Mouse (Mus musculus) stomach, embryonic 16.5 days (tissue): ENCODE measurements around the gene F830045P16Rik. TPM values are rescaled to one million over a fixed set of nuclear protein-coding genes. Genes with fewer than 3 reads are reported as not detected.

Experiments
- ATAC-seq: fragments of 200-750 bp; cut with Nextera tagmentation; 2 replicates; pipeline ENCODE4 v1.8.0; 2017; ENCODE audit warnings: moderate number of reproducible peaks, moderate TSS enrichment; ENCODE audit not compliant: insufficient read depth, low FRiP score
- H3K27ac ChIP-seq: fragments of 300-500 bp; sonication (generic); 2 replicates; pipeline ENCODE4 v1.5.1; 2014; ENCODE audit warnings: low read length
- H3K27me3 ChIP-seq: fragments of 300-500 bp; sonication (generic); 2 replicates; pipeline ENCODE4 v1.6.1; 2014; ENCODE audit warnings: low read length, control low read depth, mixed read lengths; ENCODE audit not compliant: control insufficient read depth, insufficient read depth
- H3K36me3 ChIP-seq: fragments of 300-500 bp; sonication (generic); 2 replicates; pipeline ENCODE4 v1.6.1; 2014; ENCODE audit warnings: low read length; ENCODE audit not compliant: control insufficient read depth, insufficient read depth
- H3K4me1 ChIP-seq: fragments of 300-500 bp; sonication (generic); 2 replicates; pipeline ENCODE4 v1.6.1; 2014; ENCODE audit warnings: low read length, control low read depth, mixed read lengths; ENCODE audit not compliant: control insufficient read depth, insufficient read depth
- H3K4me2 ChIP-seq: fragments of 300-500 bp; sonication (generic); 2 replicates; pipeline ENCODE4 v1.6.1; 2014; ENCODE audit warnings: low read depth, low read length, mixed read lengths
- H3K4me3 ChIP-seq: fragments of 300-500 bp; sonication (generic); replicated peaks from 2 replicates; pipeline ENCODE4 v1.5.1; 2014; ENCODE audit warnings: mild to moderate bottlenecking, low read length
- H3K9ac ChIP-seq: fragments of 300-500 bp; sonication (generic); 2 replicates; pipeline ENCODE4 v1.6.1; 2014; ENCODE audit warnings: low read length
- H3K9me3 ChIP-seq: fragments of 300-500 bp; sonication (generic); replicated peaks from 2 replicates; pipeline ENCODE4 v1.6.1; 2016; ENCODE audit warnings: low read length, control low read depth; ENCODE audit not compliant: control insufficient read depth
- WGBS: fragments of 180-500 bp; shearing (Covaris S2); extraction: QIAGEN DNeasy Blood & Tissue Kit; methylation state at CpG from one replicate; pipeline ENCODE4 v1.1.7; 2014; 5-methylcytosine and 5-hydroxymethylcytosine counted together
- polyA plus RNA-seq: library from polyadenylated mRNA; unstranded; fragments of >200 nt; fragmentation: Nextera tagmentation; extraction: Ambion mirVana; gene quantifications from 2 replicates; pipeline ENCODE4 v1.2.1, GENCODE M21; 2015

The F830045P16Rik gene
- polyA plus RNA-seq, 1 experiment from 2014 or later = not detected

GRCm38 (mm10) chr2:129536926-129537325 lies 524 bp upstream of the F830045P16Rik start:
- Histone ChIP-seq H3K27me3 (no peaks in the 10 kb centered on the region), H3K4me2 (no peak overlapping the region), H3K9me3 (no peaks in the 10 kb centered on the region), H3K9ac (no peak overlapping the region), H3K4me3 (no peak overlapping the region), H3K27ac (no peak overlapping the region), H3K36me3 (no peaks in the 10 kb centered on the region), H3K4me1 (no peaks in the 10 kb centered on the region)
- no peak for ATAC-seq
- 65% methylated on average over 1 of the region's 1 CpGs for WGBS

- no peak overlapping the region for H3K27ac ChIP-seq
- H3K36me3 ChIP-seq = no peaks in the 10 kb centered on the region
- no peak overlapping the region for H3K4me3 ChIP-seq
- no peak for ATAC-seq
- WGBS = 56% methylated on average over 5 of the region's 5 CpGs
- H3K4me1 ChIP-seq = no peaks in the 10 kb centered on the region
- H3K9me3 ChIP-seq = no peaks in the 10 kb centered on the region
- no peaks in the 10 kb centered on the region for H3K27me3 ChIP-seq
- H3K4me2 ChIP-seq = no peak overlapping the region
- H3K9ac ChIP-seq = no peak overlapping the region
Measured at GRCm38 (mm10) chr2:129534886-129535591, 1.4 kb downstream of the F830045P16Rik start.

- Histone ChIP-seq H3K36me3 (no peaks in the 10 kb centered on the region), H3K9ac (no peak overlapping the region), H3K4me2 (no peak overlapping the region), H3K4me1 (peaks cover 19% of the 10 kb centered on the region), H3K27me3 (no peaks in the 10 kb centered on the region), H3K27ac (no peak overlapping the region), H3K9me3 (no peaks in the 10 kb centered on the region), H3K4me3 (no peak overlapping the region)
- 56% methylated on average over 2 of the region's 2 CpGs for WGBS
- no peak for ATAC-seq
Measured at GRCm38 (mm10) chr2:129531890-129532289, 4.5 kb downstream of the F830045P16Rik start.

GRCm38 (mm10) chr2:129531102-129531501 lies 5.3 kb downstream of the F830045P16Rik start:
- Histone ChIP-seq H3K9me3 (no peaks in the 10 kb centered on the region), H3K27ac (no peak overlapping the region), H3K36me3 (no peaks in the 10 kb centered on the region), H3K4me3 (no peak overlapping the region), H3K27me3 (no peaks in the 10 kb centered on the region), H3K4me1 (peaks cover 27% of the 10 kb centered on the region), H3K4me2 (no peak overlapping the region), H3K9ac (no peak overlapping the region)
- no peak for ATAC-seq

GRCm38 (mm10) chr2:129529297-129530209 lies 6.8 kb downstream of the F830045P16Rik start:
- H3K4me3 ChIP-seq = no peak overlapping the region
- no peaks in the 10 kb centered on the region for H3K27me3 ChIP-seq
- H3K27ac ChIP-seq = 0 out of 2 replicates have a peak overlapping the region, but pooled peaks have one; percentile 26
- 32% methylated on average over 14 of the region's 14 CpGs for WGBS
- no peak overlapping the region for H3K9ac ChIP-seq
- peak; percentile 34; the same call in 1 of the 2 replicates for ATAC-seq
- H3K4me1 ChIP-seq = peaks cover 29% of the 10 kb centered on the region
- H3K4me2 ChIP-seq = 0 out of 2 replicates have a peak overlapping the region, but pooled peaks have one; percentile 2
- H3K36me3 ChIP-seq = no peaks in the 10 kb centered on the region
- H3K9me3 ChIP-seq = no peaks in the 10 kb centered on the region

GRCm38 (mm10) chr2:129527916-129528315 lies 8.5 kb downstream of the F830045P16Rik start:
- H3K9me3 ChIP-seq = no peaks in the 10 kb centered on the region
- H3K27ac ChIP-seq = peak overlapping the region; percentile 68
- no peak overlapping the region for H3K4me2 ChIP-seq
- H3K9ac ChIP-seq = no peak overlapping the region
- no peak overlapping the region for H3K4me3 ChIP-seq
- no peaks in the 10 kb centered on the region for H3K27me3 ChIP-seq
- no peak for ATAC-seq
- WGBS = 81% methylated on average over 4 of the region's 4 CpGs
- H3K4me1 ChIP-seq = peaks cover 29% of the 10 kb centered on the region
- H3K36me3 ChIP-seq = no peaks in the 10 kb centered on the region

GRCm38 (mm10) chr2:129526322-129526721 lies 10.1 kb downstream of the F830045P16Rik start:
- H3K4me2 ChIP-seq = no peak overlapping the region
- H3K9me3 ChIP-seq = no peaks in the 10 kb centered on the region
- no peak overlapping the region for H3K4me3 ChIP-seq
- WGBS = 47% methylated on average over 4 of the region's 4 CpGs
- peak overlapping the region; percentile 78 for H3K27ac ChIP-seq
- H3K36me3 ChIP-seq = no peaks in the 10 kb centered on the region
- no peak for ATAC-seq
- no peaks in the 10 kb centered on the region for H3K27me3 ChIP-seq
- H3K4me1 ChIP-seq = peaks cover 29% of the 10 kb centered on the region
- no peak overlapping the region; the same call in 1 of the 2 replicates for H3K9ac ChIP-seq

- Histone ChIP-seq H3K9me3 (no peaks in the 10 kb centered on the region), H3K4me1 (peaks cover 29% of the 10 kb centered on the region), H3K27me3 (no peaks in the 10 kb centered on the region), H3K9ac (no peak overlapping the region), H3K4me2 (no peak overlapping the region), H3K4me3 (no peak overlapping the region), H3K36me3 (no peaks in the 10 kb centered on the region), H3K27ac (no peak overlapping the region)
- ATAC-seq = no peak
Measured at GRCm38 (mm10) chr2:129525644-129526043, 10.8 kb downstream of the F830045P16Rik start.

GRCm38 (mm10) chr2:129518526-129518925 lies 17.9 kb downstream of the F830045P16Rik start:
- Histone ChIP-seq H3K36me3 (no peaks in the 10 kb centered on the region), H3K9me3 (no peaks in the 10 kb centered on the region), H3K4me2 (no peak overlapping the region), H3K27me3 (no peaks in the 10 kb centered on the region), H3K9ac (no peak overlapping the region), H3K4me1 (peaks cover 3% of the 10 kb centered on the region; the same call in 1 of the 2 replicates), H3K4me3 (no peak overlapping the region), H3K27ac (no peak overlapping the region)
- no peak for ATAC-seq
- WGBS = 72% methylated on average over 3 of the region's 3 CpGs
